Mouse (Mus musculus) embryonic fibroblast, embryonic 13.5 days (primary cell): ENCODE results near the gene Nanog.
"Not testable (repeated sequence)": the region's sequence is repeated elsewhere in the genome, so short reads cannot be mapped to it uniquely, and the experiment has no call there.

ENCODE experiments used
- CTCF ChIP-seq: IDR thresholded peaks from 2 replicates; pipeline ENCODE4 v1.5.1; 2011; ENCODE audit warnings: mild to moderate bottlenecking, control low read depth, low read length, moderate library complexity, borderline replicate concordance; ENCODE audit not compliant: insufficient read depth
- POLR2A ChIP-seq: IDR thresholded peaks from 2 replicates; pipeline ENCODE4 v1.6.1; 2011; ENCODE audit warnings: low read depth, mild to moderate bottlenecking, control low read depth, low read length, moderate library complexity

DNA sequence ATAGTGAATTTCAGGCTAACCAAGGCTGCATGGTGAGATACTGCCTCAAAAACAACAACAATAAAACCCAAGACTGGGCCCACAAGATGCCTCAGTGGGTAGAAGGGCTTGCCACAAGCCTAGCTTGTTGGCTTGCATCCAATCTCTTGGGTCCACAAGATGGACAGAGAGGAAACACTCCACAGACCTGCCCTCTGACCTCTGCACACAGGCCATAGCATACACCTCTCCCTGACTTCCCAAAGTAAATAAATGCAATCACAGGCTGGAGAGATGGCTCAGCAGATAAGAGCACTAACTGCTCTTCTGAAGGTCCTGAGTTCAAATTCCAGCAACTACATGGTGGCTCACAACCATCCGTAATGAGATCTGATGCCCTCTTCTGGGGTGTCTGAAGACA, 10.9 kb downstream of the Nanog start:
- not testable (repeated sequence) for TF ChIP-seq CTCF, POLR2A
